Mouse (Mus musculus) hindbrain, embryonic 12.5 days (tissue): ENCODE results near the gene Arhgap10. TPM values are rescaled to one million over a fixed set of nuclear protein-coding genes. Genes with fewer than 3 reads are reported as not detected.

ENCODE experiments used
- ATAC-seq: fragments of 200-750 bp; cut with Nextera tagmentation; 2 replicates; pipeline ENCODE4 v1.8.0; 2017; ENCODE audit warnings: moderate TSS enrichment; ENCODE audit not compliant: low FRiP score
- H3K27ac ChIP-seq: fragments of 300-500 bp; sonication (generic); 2 replicates; pipeline ENCODE4 v1.5.1; 2016; ENCODE audit warnings: mild to moderate bottlenecking
- H3K27me3 ChIP-seq: fragments of 300-500 bp; sonication (generic); 2 replicates; pipeline ENCODE4 v1.6.1; 2016; ENCODE audit warnings: mild to moderate bottlenecking
- H3K36me3 ChIP-seq: fragments of 300-500 bp; sonication (generic); 2 replicates; pipeline ENCODE4 v1.6.1; 2016; ENCODE audit warnings: mild to moderate bottlenecking
- H3K4me1 ChIP-seq: fragments of 300-500 bp; sonication (generic); 2 replicates; pipeline ENCODE4 v1.6.1; 2016
- H3K4me2 ChIP-seq: fragments of 300-500 bp; sonication (generic); replicated peaks from 2 replicates; pipeline ENCODE4 v1.6.1; 2016; ENCODE audit warnings: mild to moderate bottlenecking
- H3K4me3 ChIP-seq: fragments of 300-500 bp; sonication (generic); 2 replicates; pipeline ENCODE4 v1.5.1; 2016; ENCODE audit warnings: mild to moderate bottlenecking
- H3K9ac ChIP-seq: fragments of 300-500 bp; sonication (generic); 2 replicates; pipeline ENCODE4 v1.6.1; 2016; ENCODE audit warnings: mild to moderate bottlenecking, moderate library complexity
- H3K9me3 ChIP-seq: fragments of 300-500 bp; sonication (generic); replicated peaks from 2 replicates; pipeline ENCODE4 v1.6.1; 2016; ENCODE audit warnings: mild to moderate bottlenecking
- WGBS: fragments of 180-500 bp; shearing (Covaris S2); methylation state at CpG from one replicate; pipeline ENCODE4 v1.1.7; 2016; 5-methylcytosine and 5-hydroxymethylcytosine counted together
- polyA plus RNA-seq: library from polyadenylated mRNA; unstranded; fragments of >200 nt; fragmentation: Nextera tagmentation; extraction: Ambion mirVana; gene quantifications from 2 replicates; pipeline ENCODE4 v1.2.1, GENCODE M21; 2016

Gene Arhgap10
- polyA plus RNA-seq, 1 experiment from 2014 or later = 16.5 TPM

- ATAC-seq = no peak
- Histone ChIP-seq H3K4me3 (no peak overlapping the region), H3K27me3 (no peaks in the 10 kb centered on the region), H3K36me3 (no peaks in the 10 kb centered on the region), H3K4me1 (no peaks in the 10 kb centered on the region), H3K27ac (no peak overlapping the region), H3K4me2 (no peak overlapping the region), H3K9me3 (no peaks in the 10 kb centered on the region), H3K9ac (no peak overlapping the region)
- WGBS = 94% methylated on average over 5 of the region's 5 CpGs
Measured at GRCm38 (mm10) chr8:77251134-77251533, 266.6 kb downstream of the Arhgap10 start.

GRCm38 (mm10) chr8:77250094-77250493 lies 267.7 kb downstream of the Arhgap10 start:
- no peak overlapping the region for H3K9ac ChIP-seq
- H3K4me2 ChIP-seq = no peak overlapping the region
- H3K4me1 ChIP-seq = no peaks in the 10 kb centered on the region
- H3K4me3 ChIP-seq = no peak overlapping the region
- ATAC-seq = no peak
- no peaks in the 10 kb centered on the region for H3K9me3 ChIP-seq
- H3K27me3 ChIP-seq = no peaks in the 10 kb centered on the region
- no peaks in the 10 kb centered on the region for H3K36me3 ChIP-seq
- no peak overlapping the region for H3K27ac ChIP-seq
- WGBS = 83% methylated on average over 3 of the region's 3 CpGs

- no peaks in the 10 kb centered on the region for H3K4me1 ChIP-seq
- H3K4me3 ChIP-seq = no peak overlapping the region
- no peak overlapping the region for H3K9ac ChIP-seq
- H3K9me3 ChIP-seq = no peaks in the 10 kb centered on the region
- no peak overlapping the region for H3K27ac ChIP-seq
- no peak overlapping the region for H3K4me2 ChIP-seq
- ATAC-seq = no peak
- H3K27me3 ChIP-seq = no peaks in the 10 kb centered on the region
- H3K36me3 ChIP-seq = no peaks in the 10 kb centered on the region
- WGBS = 89% methylated on average over 3 of the region's 3 CpGs
Measured at GRCm38 (mm10) chr8:77241381-77241780, 276.4 kb downstream of the Arhgap10 start.

- Histone ChIP-seq H3K9me3 (no peaks in the 10 kb centered on the region), H3K4me2 (no peak overlapping the region), H3K4me3 (no peak overlapping the region), H3K36me3 (no peaks in the 10 kb centered on the region), H3K27ac (no peak overlapping the region), H3K27me3 (no peaks in the 10 kb centered on the region), H3K9ac (no peak overlapping the region), H3K4me1 (no peaks in the 10 kb centered on the region)
- ATAC-seq = no peak
Measured at GRCm38 (mm10) chr8:77239462-77239861, 278.3 kb downstream of the Arhgap10 start.

- H3K27ac ChIP-seq = no peak overlapping the region
- 79% methylated on average over 1 of the region's 1 CpGs for WGBS
- no peaks in the 10 kb centered on the region for H3K27me3 ChIP-seq
Measured at GRCm38 (mm10) chr8:77236701-77237100, 281.1 kb downstream of the Arhgap10 start.

GRCm38 (mm10) chr8:77232411-77232810 lies 285.3 kb downstream of the Arhgap10 start:
- no peak overlapping the region for H3K4me3 ChIP-seq
- no peak overlapping the region for H3K9ac ChIP-seq
- no peaks in the 10 kb centered on the region for H3K9me3 ChIP-seq
- H3K4me1 ChIP-seq = no peaks in the 10 kb centered on the region
- no peaks in the 10 kb centered on the region for H3K27me3 ChIP-seq
- no peak overlapping the region for H3K4me2 ChIP-seq
- H3K27ac ChIP-seq = no peak overlapping the region
- no peaks in the 10 kb centered on the region for H3K36me3 ChIP-seq
- 94% methylated on average over 3 of the region's 3 CpGs for WGBS
- no peak for ATAC-seq

More at GRCm38 (mm10) chr8:77236701-77237100, 281.1 kb downstream of the Arhgap10 start:
- H3K36me3 ChIP-seq = no peaks in the 10 kb centered on the region
- no peak overlapping the region for H3K4me3 ChIP-seq
- ATAC-seq = no peak
- H3K4me2 ChIP-seq = no peak overlapping the region
- no peaks in the 10 kb centered on the region for H3K9me3 ChIP-seq
- H3K9ac ChIP-seq = no peak overlapping the region
- H3K4me1 ChIP-seq = no peaks in the 10 kb centered on the region

GRCm38 (mm10) chr8:77231834-77232233 lies 285.9 kb downstream of the Arhgap10 start:
- no peaks in the 10 kb centered on the region for H3K36me3 ChIP-seq

GRCm38 (mm10) chr8:77231211-77231610 lies 286.5 kb downstream of the Arhgap10 start:
- ATAC-seq = no peak
- Histone ChIP-seq H3K36me3 (no peaks in the 10 kb centered on the region), H3K9me3 (no peaks in the 10 kb centered on the region), H3K27me3 (no peaks in the 10 kb centered on the region), H3K4me2 (no peak overlapping the region), H3K27ac (no peak overlapping the region), H3K4me3 (no peak overlapping the region), H3K9ac (no peak overlapping the region), H3K4me1 (no peaks in the 10 kb centered on the region)
- WGBS = 91% methylated on average over 1 of the region's 1 CpGs

More at GRCm38 (mm10) chr8:77231834-77232233, 285.9 kb downstream of the Arhgap10 start:
- 84% methylated on average over 6 of the region's 6 CpGs for WGBS
- no peak for ATAC-seq
- no peak overlapping the region for H3K4me3 ChIP-seq
- no peak overlapping the region for H3K27ac ChIP-seq
- no peaks in the 10 kb centered on the region for H3K9me3 ChIP-seq
- H3K9ac ChIP-seq = no peak overlapping the region
- H3K4me2 ChIP-seq = no peak overlapping the region
- H3K4me1 ChIP-seq = no peaks in the 10 kb centered on the region
- H3K27me3 ChIP-seq = no peaks in the 10 kb centered on the region

- Histone ChIP-seq H3K4me2 (no peak overlapping the region), H3K27ac (no peak overlapping the region), H3K36me3 (no peaks in the 10 kb centered on the region), H3K9me3 (no peaks in the 10 kb centered on the region), H3K9ac (no peak overlapping the region), H3K4me3 (no peak overlapping the region), H3K4me1 (no peaks in the 10 kb centered on the region), H3K27me3 (no peaks in the 10 kb centered on the region)
- no peak for ATAC-seq
- WGBS = 80% methylated on average over 7 of the region's 7 CpGs
Measured at GRCm38 (mm10) chr8:77228688-77229087, 289.1 kb downstream of the Arhgap10 start.

- no peaks in the 10 kb centered on the region for H3K9me3 ChIP-seq
- no peaks in the 10 kb centered on the region for H3K36me3 ChIP-seq
- no peak overlapping the region for H3K27ac ChIP-seq
- 86% methylated on average over 5 of the region's 5 CpGs for whole genome bisulfite sequencing
- H3K4me1 ChIP-seq = no peaks in the 10 kb centered on the region
- H3K27me3 ChIP-seq = no peaks in the 10 kb centered on the region
- H3K4me3 ChIP-seq = no peak overlapping the region
- H3K4me2 ChIP-seq = no peak overlapping the region
- H3K9ac ChIP-seq = no peak overlapping the region
- no peak for ATAC-seq
Measured at GRCm38 (mm10) chr8:77227742-77228141, 290.0 kb downstream of the Arhgap10 start.

- no peak for ATAC-seq
- no peaks in the 10 kb centered on the region for H3K27me3 ChIP-seq
- H3K9me3 ChIP-seq = no peaks in the 10 kb centered on the region
- 62% methylated on average over 4 of the region's 4 CpGs for whole genome bisulfite sequencing
- no peaks in the 10 kb centered on the region for H3K4me1 ChIP-seq
- no peak overlapping the region for H3K4me3 ChIP-seq
- H3K36me3 ChIP-seq = no peaks in the 10 kb centered on the region
- no peak overlapping the region for H3K27ac ChIP-seq
- H3K9ac ChIP-seq = no peak overlapping the region
- no peak overlapping the region for H3K4me2 ChIP-seq
Measured at GRCm38 (mm10) chr8:77223123-77223522, 294.6 kb downstream of the Arhgap10 start.

- Histone ChIP-seq H3K9me3 (no peaks in the 10 kb centered on the region), H3K27me3 (no peaks in the 10 kb centered on the region), H3K36me3 (no peaks in the 10 kb centered on the region), H3K4me2 (no peak overlapping the region), H3K27ac (no peak overlapping the region), H3K4me3 (no peak overlapping the region), H3K4me1 (no peaks in the 10 kb centered on the region; the same call in 1 of the 2 replicates), H3K9ac (no peak overlapping the region)
- ATAC-seq = no peak
- WGBS = 91% methylated on average over 6 of the region's 6 CpGs
Measured at GRCm38 (mm10) chr8:77215191-77215590, 302.6 kb downstream of the Arhgap10 start.

GRCm38 (mm10) chr8:77214665-77215064 lies 303.1 kb downstream of the Arhgap10 start:
- WGBS = 76% methylated on average over 8 of the region's 8 CpGs
- H3K27me3 ChIP-seq = no peaks in the 10 kb centered on the region

More at GRCm38 (mm10) chr8:77214665-77215064, 303.1 kb downstream of the Arhgap10 start:
- Histone ChIP-seq H3K36me3 (no peaks in the 10 kb centered on the region), H3K9ac (no peak overlapping the region), H3K27ac (no peak overlapping the region), H3K4me2 (no peak overlapping the region), H3K4me1 (no peaks in the 10 kb centered on the region; the same call in 1 of the 2 replicates), H3K4me3 (no peak overlapping the region), H3K9me3 (no peaks in the 10 kb centered on the region)
- no peak for ATAC-seq
